Mouse (Mus musculus): Measurements from ENCODE around the gene Vmo1. TPM values are rescaled to one million over a fixed set of nuclear protein-coding genes. Genes with fewer than 3 reads are reported as not detected.

Gene Vmo1
- total RNA-seq, 2 experiments from 2014 or later = 0.43 TPM; not detected in 1

DNA sequence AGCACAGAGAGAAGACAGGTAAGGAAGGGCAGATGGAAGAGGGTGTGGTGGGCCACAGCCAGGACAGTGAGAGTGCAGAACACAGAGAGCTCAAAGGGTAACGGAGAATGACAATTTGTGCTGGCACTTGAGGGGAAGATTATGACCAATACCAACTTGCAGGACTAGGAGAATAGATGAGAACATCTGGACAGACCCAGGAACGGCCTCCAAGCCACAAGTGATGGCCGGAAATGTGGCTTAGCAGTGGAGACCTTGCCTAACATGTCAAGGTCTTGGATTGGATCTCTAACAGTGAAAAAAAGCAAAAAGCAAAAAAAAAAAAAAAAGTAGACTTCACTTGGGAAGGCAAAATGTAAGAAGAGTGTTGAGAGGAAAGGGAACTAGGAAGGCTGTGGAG is 44.7 kb downstream of the Vmo1 start:
- DNase-seq = no peak

DNA sequence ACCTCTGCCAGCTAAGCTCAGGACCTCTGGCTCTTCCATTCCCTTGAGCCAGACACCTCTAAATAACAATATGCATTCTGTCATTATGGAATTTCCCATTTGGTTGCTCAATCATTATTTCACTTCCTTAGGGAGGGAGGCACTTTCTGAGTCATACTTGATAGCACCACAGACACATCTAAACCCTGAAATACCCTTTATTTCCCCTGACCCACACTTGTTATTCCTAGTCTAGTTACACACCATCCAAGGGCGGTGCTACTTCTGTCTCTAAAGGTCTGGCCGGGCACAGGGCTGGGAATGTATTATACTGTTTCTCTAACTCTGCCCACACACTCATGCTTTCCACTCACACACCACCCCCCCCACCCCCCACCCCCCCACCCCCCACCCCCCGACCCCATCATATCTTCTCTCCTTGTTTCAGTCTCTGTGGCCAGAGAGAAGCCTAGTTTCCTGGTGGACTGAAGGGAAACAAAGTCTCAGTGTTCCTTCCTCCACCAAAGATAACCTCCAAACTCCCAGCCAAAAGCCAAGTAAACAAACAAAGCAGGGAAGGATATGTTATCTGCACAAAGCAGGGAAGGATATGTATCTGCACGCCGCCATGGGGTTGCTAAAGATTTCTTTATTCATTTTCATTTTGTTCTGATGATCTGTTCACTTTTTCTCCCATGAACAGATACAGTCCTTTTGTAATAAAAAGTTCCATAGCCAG is 46.4 kb downstream of the Vmo1 start:
- DNase-seq = no peak

DNA sequence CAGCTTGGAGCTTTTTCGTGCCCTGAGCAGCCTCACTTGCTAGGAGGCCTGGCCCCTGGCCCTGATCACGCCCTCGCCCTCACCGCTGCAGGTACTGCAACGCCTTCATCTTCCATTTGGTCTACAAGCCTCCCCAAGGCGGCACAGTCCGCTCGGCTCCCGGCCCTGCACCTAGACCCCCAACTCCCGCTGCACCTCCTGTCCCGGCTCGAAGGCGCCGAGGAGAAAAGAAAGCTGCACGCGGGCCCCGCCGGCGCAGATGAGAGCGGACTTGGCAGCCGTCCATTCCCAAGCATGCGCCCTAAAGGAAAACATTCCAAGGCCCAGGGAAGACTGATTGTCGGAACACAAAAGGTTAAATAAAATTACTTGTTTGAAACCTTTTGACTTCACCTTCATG is 48.6 kb downstream of the Vmo1 start:
- DNase-seq = peak; percentile 65

GRCm38 (mm10) chr11:70465211-70465610 is 49.2 kb downstream of the Vmo1 start:
- DNase-seq = no peak

DNA sequence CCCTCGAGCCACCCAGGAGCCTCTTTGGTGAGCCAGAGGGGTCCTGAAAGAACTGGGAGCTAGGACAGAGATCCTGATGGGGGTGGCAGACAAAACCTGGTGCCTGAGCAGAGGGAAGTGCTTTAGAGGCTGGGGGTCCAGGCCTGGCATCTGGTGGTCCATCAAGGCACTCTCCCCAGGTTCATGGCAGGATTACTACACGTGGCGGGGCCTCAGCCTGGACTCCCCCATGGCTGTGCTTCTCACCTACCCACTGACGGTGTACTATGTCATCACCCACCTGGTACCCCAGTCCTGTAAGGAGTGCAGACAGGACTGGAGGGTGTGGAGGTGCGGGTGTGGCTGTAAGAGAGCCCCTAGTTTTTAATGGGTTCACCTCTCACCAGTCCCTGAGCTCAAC is 50.4 kb downstream of the Vmo1 start:
- no peak for DNase-seq

Other genes starting within 250 kb of the Vmo1 start
- under 1 TPM in 1 of 2 experiments, not detected in 1; 0.20 TPM for gene Alox12e, start 192.0 kb downstream of the Vmo1 start, total RNA-seq (2021)
- under 1 TPM; 0.19 to 0.52 TPM for gene Alox15, start 162.6 kb downstream of the Vmo1 start, total RNA-seq (2021)
- 10 to 100 TPM; 25.6 to 27.9 TPM for gene Pelp1, start 104.6 kb downstream of the Vmo1 start, total RNA-seq (2021)
- 10 to 100 TPM; 12.0 to 12.7 TPM for gene Arrb2, start 82.0 kb downstream of the Vmo1 start, total RNA-seq (2021)
- gene Med11, start 62.7 kb downstream of the Vmo1 start, total RNA-seq (2021) = 10 to 100 TPM; 12.3 to 13.2 TPM
- 1 to 10 TPM in 1 of 2 experiments, under 1 TPM in 1; 0.92 to 2.0 TPM for gene Zmynd15, start 55.2 kb downstream of the Vmo1 start, total RNA-seq (2021)
- 1 to 10 TPM; 6.2 to 6.5 TPM for gene Cxcl16, start 54.6 kb downstream of the Vmo1 start, total RNA-seq (2021)
- 1 to 10 TPM; 1.7 to 2.5 TPM for gene Tm4sf5, start 9.4 kb downstream of the Vmo1 start, total RNA-seq (2021)
- gene Gltpd2, start 4.6 kb upstream of the Vmo1 start, total RNA-seq (2021) = not detected
- gene Psmb6, start 10.8 kb upstream of the Vmo1 start, total RNA-seq (2021) = 100 to 1,000 TPM; 296 TPM
- gene Gm40193, start 18.3 kb upstream of the Vmo1 start, total RNA-seq (2021) = not detected
- gene Pld2, start 25.4 kb upstream of the Vmo1 start, total RNA-seq (2021) = 1 to 10 TPM; 8.3 to 9.3 TPM
- 10 to 100 TPM; 38.2 to 42.5 TPM for gene Mink1, start 48.3 kb upstream of the Vmo1 start, total RNA-seq (2021)
- gene 4930544D05Rik, start 101.2 kb upstream of the Vmo1 start, total RNA-seq (2021) = not detected
- gene Chrne, start 104.6 kb upstream of the Vmo1 start, total RNA-seq (2021) = not detected
- gene Gp1ba, start 124.5 kb upstream of the Vmo1 start, total RNA-seq (2021) = under 1 TPM; 0.16 to 0.26 TPM
- 10 to 100 TPM; 42.1 to 42.8 TPM for gene Rnf167, start 132.6 kb upstream of the Vmo1 start, total RNA-seq (2021)
- gene Slc25a11, start 132.9 kb upstream of the Vmo1 start, total RNA-seq (2021) = 100 to 1,000 TPM; 311 to 313 TPM
- gene Pfn1, start 140.0 kb upstream of the Vmo1 start, total RNA-seq (2021) = 100 to 1,000 TPM; 572 to 580 TPM
- 1,000 to 10,000 TPM; 1,339 to 1,391 TPM for gene Eno3, start 142.6 kb upstream of the Vmo1 start, total RNA-seq (2021)
- 10 to 100 TPM; 86.2 to 92.3 TPM for gene Spag7, start 154.8 kb upstream of the Vmo1 start, total RNA-seq (2021)
- 10 to 100 TPM; 22.2 to 23.5 TPM for gene Camta2, start 173.5 kb upstream of the Vmo1 start, total RNA-seq (2021)
- 1 to 10 TPM; 1.7 to 2.2 TPM for gene Inca1, start 185.5 kb upstream of the Vmo1 start, total RNA-seq (2021)
- gene Kif1c, start 185.9 kb upstream of the Vmo1 start, total RNA-seq (2021) = 100 to 1,000 TPM; 238 to 241 TPM
- gene Zfp3, start 249.6 kb upstream of the Vmo1 start, total RNA-seq (2021) = 10 to 100 TPM; 11.8 to 12.1 TPM